Mouse (Mus musculus): ENCODE measurements around the gene Ssb. TPM values are rescaled to one million over a fixed set of nuclear protein-coding genes. Genes with fewer than 3 reads are reported as not detected.

Gene Ssb
- polyA plus RNA-seq, 1 experiment from 2014 or later, result 203 TPM

- H3K9ac ChIP-seq (ENCODE audit: low read length), result no peak overlapping the region
- no peak overlapping the region for H3K4me2 ChIP-seq (replicated peaks; ENCODE audit: low read depth)
- TF ChIP-seq CTCF (IDR thresholded peaks at IDR 0.05; ENCODE audit: low read depth) (no peak), EP300 (optimal IDR thresholded peaks at IDR 0.05) (no peak)
- H3K4me1 ChIP-seq (replicated peaks; ENCODE audit: control insufficient read depth, insufficient read depth), result no peaks in the 10 kb centered on the region
- H3K27ac ChIP-seq (replicated peaks), result no peak overlapping the region
- no peaks in the 10 kb centered on the region for H3K9me3 ChIP-seq (ENCODE audit: control insufficient read depth, low read length)
- no peaks in the 10 kb centered on the region for H3K27me3 ChIP-seq (ENCODE audit: control insufficient read depth, insufficient read depth, low read length)
- no peak for DNase-seq (ENCODE audit: low spot score)
- no peak overlapping the region for H3K4me3 ChIP-seq (ENCODE audit: low read depth, low read length)
- ATAC-seq (ENCODE audit: low FRiP score, low TSS enrichment), result no peak
- peaks cover 6% of the 10 kb centered on the region; the same call in 1 of the 2 replicates for H3K36me3 ChIP-seq (ENCODE audit: control insufficient read depth, insufficient read depth, low read length)
- 89% methylated on average over 8 of the region's 8 CpGs for WGBS
Measured at GRCm38 (mm10) chr2:69830116-69830515, 31.2 kb upstream of the Ssb start.

- no peak for ATAC-seq (ENCODE audit: low FRiP score, low TSS enrichment)
- WGBS, result 72% methylated on average over 7 of the region's 7 CpGs
Measured at GRCm38 (mm10) chr2:69837244-69837967, 24.0 kb upstream of the Ssb start.

GRCm38 (mm10) chr2:69837996-69838395 lies 23.4 kb upstream of the Ssb start:
- Histone ChIP-seq H3K9me3 (ENCODE audit: control insufficient read depth, low read length) (no peaks in the 10 kb centered on the region), H3K4me3 (ENCODE audit: low read depth, low read length) (no peak overlapping the region), H3K27ac (replicated peaks) (no peak overlapping the region), H3K4me2 (replicated peaks; ENCODE audit: low read depth) (no peak overlapping the region), H3K27me3 (ENCODE audit: control insufficient read depth, insufficient read depth, low read length) (no peaks in the 10 kb centered on the region), H3K36me3 (ENCODE audit: control insufficient read depth, insufficient read depth, low read length) (peaks cover 6% of the 10 kb centered on the region; the same call in 1 of the 2 replicates), H3K9ac (ENCODE audit: low read length) (no peak overlapping the region), H3K4me1 (replicated peaks; ENCODE audit: control insufficient read depth, insufficient read depth) (no peaks in the 10 kb centered on the region)
- WGBS, result 48% methylated on average over 3 of the region's 3 CpGs
- no peak for ATAC-seq (ENCODE audit: low FRiP score, low TSS enrichment)
- TF ChIP-seq EP300 (optimal IDR thresholded peaks at IDR 0.05), result no peak
- peak; percentile 45 for TF ChIP-seq CTCF (IDR thresholded peaks at IDR 0.05; ENCODE audit: low read depth)
- DNase-seq (ENCODE audit: low spot score), result no peak

More at GRCm38 (mm10) chr2:69837244-69837967, 24.0 kb upstream of the Ssb start:
- no peak overlapping the region for H3K9ac ChIP-seq (ENCODE audit: low read length)
- TF ChIP-seq EP300 (optimal IDR thresholded peaks at IDR 0.05), result no peak
- TF ChIP-seq CTCF (IDR thresholded peaks at IDR 0.05; ENCODE audit: low read depth), result no peak
- no peaks in the 10 kb centered on the region for H3K27me3 ChIP-seq (ENCODE audit: control insufficient read depth, insufficient read depth, low read length)
- no peaks in the 10 kb centered on the region for H3K4me1 ChIP-seq (replicated peaks; ENCODE audit: control insufficient read depth, insufficient read depth)
- no peak for DNase-seq (ENCODE audit: low spot score)
- H3K4me2 ChIP-seq (replicated peaks; ENCODE audit: low read depth), result no peak overlapping the region
- H3K9me3 ChIP-seq (ENCODE audit: control insufficient read depth, low read length), result no peaks in the 10 kb centered on the region
- no peak overlapping the region for H3K27ac ChIP-seq (replicated peaks)
- no peak overlapping the region for H3K4me3 ChIP-seq (ENCODE audit: low read depth, low read length)
- peaks cover 6% of the 10 kb centered on the region; the same call in 1 of the 2 replicates for H3K36me3 ChIP-seq (ENCODE audit: control insufficient read depth, insufficient read depth, low read length)

GRCm38 (mm10) chr2:69838707-69839106 lies 22.7 kb upstream of the Ssb start:
- no peak for ATAC-seq (ENCODE audit: low FRiP score, low TSS enrichment)
- no peak overlapping the region for H3K4me3 ChIP-seq (ENCODE audit: low read depth, low read length)

GRCm38 (mm10) chr2:69840261-69840660 lies 21.1 kb upstream of the Ssb start:
- no peaks in the 10 kb centered on the region for H3K9me3 ChIP-seq (ENCODE audit: control insufficient read depth, low read length)
- no peak for TF ChIP-seq CTCF (IDR thresholded peaks at IDR 0.05; ENCODE audit: low read depth)
- no peak for TF ChIP-seq EP300 (optimal IDR thresholded peaks at IDR 0.05)
- H3K36me3 ChIP-seq (ENCODE audit: control insufficient read depth, insufficient read depth, low read length), result no peaks in the 10 kb centered on the region
- H3K27ac ChIP-seq (replicated peaks), result no peak overlapping the region
- H3K4me1 ChIP-seq (replicated peaks; ENCODE audit: control insufficient read depth, insufficient read depth), result no peaks in the 10 kb centered on the region
- H3K4me3 ChIP-seq (ENCODE audit: low read depth, low read length), result no peak overlapping the region
- 30% methylated on average over 6 of the region's 6 CpGs for WGBS
- no peak overlapping the region for H3K9ac ChIP-seq (ENCODE audit: low read length)
- ATAC-seq (ENCODE audit: low FRiP score, low TSS enrichment), result peak; percentile 18; the same call in 1 of the 2 replicates
- H3K4me2 ChIP-seq (replicated peaks; ENCODE audit: low read depth), result no peak overlapping the region
- no peak for DNase-seq (ENCODE audit: low spot score)
- no peaks in the 10 kb centered on the region for H3K27me3 ChIP-seq (ENCODE audit: control insufficient read depth, insufficient read depth, low read length)

More at GRCm38 (mm10) chr2:69838707-69839106, 22.7 kb upstream of the Ssb start:
- Histone ChIP-seq H3K4me2 (replicated peaks; ENCODE audit: low read depth) (no peak overlapping the region), H3K27ac (replicated peaks) (no peak overlapping the region), H3K9me3 (ENCODE audit: control insufficient read depth, low read length) (no peaks in the 10 kb centered on the region), H3K27me3 (ENCODE audit: control insufficient read depth, insufficient read depth, low read length) (no peaks in the 10 kb centered on the region), H3K9ac (ENCODE audit: low read length) (no peak overlapping the region), H3K36me3 (ENCODE audit: control insufficient read depth, insufficient read depth, low read length) (peaks cover 2% of the 10 kb centered on the region; the same call in 1 of the 2 replicates), H3K4me1 (replicated peaks; ENCODE audit: control insufficient read depth, insufficient read depth) (no peaks in the 10 kb centered on the region)
- DNase-seq (ENCODE audit: low spot score), result no peak
- TF ChIP-seq CTCF (IDR thresholded peaks at IDR 0.05; ENCODE audit: low read depth) (no peak), EP300 (optimal IDR thresholded peaks at IDR 0.05) (no peak)

GRCm38 (mm10) chr2:69849215-69849614 lies 12.1 kb upstream of the Ssb start:
- no peaks in the 10 kb centered on the region for H3K27me3 ChIP-seq (ENCODE audit: control insufficient read depth, insufficient read depth, low read length)
- DNase-seq (ENCODE audit: low spot score) (no peak), ATAC-seq (ENCODE audit: low FRiP score, low TSS enrichment) (no peak)
- TF ChIP-seq EP300 (optimal IDR thresholded peaks at IDR 0.05) (no peak), CTCF (IDR thresholded peaks at IDR 0.05; ENCODE audit: low read depth) (no peak)
- H3K36me3 ChIP-seq (ENCODE audit: control insufficient read depth, insufficient read depth, low read length), result no peaks in the 10 kb centered on the region
- no peak overlapping the region for H3K27ac ChIP-seq (replicated peaks)
- no peaks in the 10 kb centered on the region for H3K4me1 ChIP-seq (replicated peaks; ENCODE audit: control insufficient read depth, insufficient read depth)
- no peaks in the 10 kb centered on the region for H3K9me3 ChIP-seq (ENCODE audit: control insufficient read depth, low read length)
- no peak overlapping the region for H3K9ac ChIP-seq (ENCODE audit: low read length)
- 51% methylated on average over 6 of the region's 6 CpGs for WGBS
- no peak overlapping the region for H3K4me2 ChIP-seq (replicated peaks; ENCODE audit: low read depth)
- H3K4me3 ChIP-seq (ENCODE audit: low read depth, low read length), result no peak overlapping the region
